Mouse (Mus musculus): ENCODE measurements around the gene Zfp292.
"Not testable (repeated sequence)": the region's sequence is repeated elsewhere in the genome, so short reads cannot be mapped to it uniquely, and the experiment has no call there.

The Zfp292 gene

DNA sequence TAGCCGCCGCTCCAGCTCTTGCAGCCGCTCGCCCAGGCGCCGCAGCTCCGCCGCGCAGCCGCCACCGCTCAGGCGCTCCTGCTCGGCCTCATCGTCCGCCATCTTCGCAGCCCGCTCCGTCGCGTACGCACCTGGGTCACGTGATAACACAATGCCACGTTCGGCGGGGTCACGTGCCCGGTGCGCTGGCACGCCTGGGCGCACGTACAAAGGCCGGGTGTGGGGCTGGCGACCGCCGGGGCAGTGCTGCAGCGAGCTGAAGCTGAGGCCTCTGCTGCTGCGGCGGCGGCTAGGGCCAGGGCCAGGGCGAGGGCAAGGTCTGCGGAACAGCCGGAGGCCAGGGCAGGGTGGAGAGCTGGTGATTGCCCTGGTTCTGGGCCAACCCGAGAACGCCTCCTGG, at the start of gene Zfp292:
Gene Zfp292 (minus strand): TSS at position 143 of the 400 bp plus-strand sequence.
- DNase-seq (ENCODE audit: low spot score) = peak; percentile 99

DNA sequence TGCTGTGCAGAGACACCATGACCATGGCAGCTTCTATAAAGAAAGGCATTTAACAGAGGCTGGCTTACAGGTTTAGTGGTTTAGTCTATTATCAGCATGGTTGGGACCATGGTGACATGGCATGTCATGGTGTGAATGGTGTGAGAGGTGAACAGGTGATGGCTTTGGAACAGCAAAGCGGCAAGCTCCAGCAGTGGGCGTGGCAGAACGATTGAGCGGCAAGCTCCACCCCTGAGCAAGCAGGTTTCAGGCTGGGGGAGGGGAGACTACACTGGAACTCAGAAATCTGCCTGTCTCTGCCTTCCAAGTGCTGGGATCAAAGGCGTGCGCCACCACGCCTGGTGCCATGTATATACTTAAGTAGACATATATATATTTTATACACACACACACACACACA, 45.6 kb upstream of the Zfp292 start:
- DNase-seq (ENCODE audit: low spot score) = not testable (repeated sequence)

DNA sequence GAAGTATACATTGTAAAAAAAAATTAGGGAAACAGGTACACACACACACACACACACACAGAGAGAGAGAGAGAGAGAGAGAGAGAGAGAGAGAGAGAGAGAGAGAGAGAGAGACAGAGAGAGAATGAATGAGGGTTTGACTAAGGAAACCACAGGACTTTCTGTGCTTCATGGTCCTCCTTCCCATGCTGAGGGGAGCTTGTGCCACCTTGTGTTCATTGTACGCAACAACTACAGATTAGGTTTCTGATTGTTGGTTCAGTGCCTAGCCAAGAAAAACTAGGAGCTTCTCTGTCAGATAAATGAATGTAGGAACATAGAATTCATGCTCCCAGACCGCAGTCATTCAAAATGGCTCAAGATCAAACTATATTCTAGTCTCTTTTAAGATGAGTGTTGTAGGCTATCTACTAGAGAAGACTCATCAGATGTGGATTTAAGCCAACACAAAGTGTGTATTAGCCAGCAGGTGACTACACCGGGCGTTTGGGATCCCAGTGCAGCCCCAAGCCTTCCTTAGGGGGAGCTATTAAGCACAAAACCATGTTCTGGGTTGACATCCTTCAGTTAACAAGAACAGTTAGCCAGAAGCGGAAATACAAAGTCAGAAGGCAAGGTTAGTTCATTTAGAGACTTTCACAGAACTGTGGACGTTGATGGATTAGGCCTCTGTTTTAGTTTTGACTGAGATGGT, 39.6 kb upstream of the Zfp292 start:
- peak; percentile 86 for DNase-seq (ENCODE audit: low spot score)

DNA sequence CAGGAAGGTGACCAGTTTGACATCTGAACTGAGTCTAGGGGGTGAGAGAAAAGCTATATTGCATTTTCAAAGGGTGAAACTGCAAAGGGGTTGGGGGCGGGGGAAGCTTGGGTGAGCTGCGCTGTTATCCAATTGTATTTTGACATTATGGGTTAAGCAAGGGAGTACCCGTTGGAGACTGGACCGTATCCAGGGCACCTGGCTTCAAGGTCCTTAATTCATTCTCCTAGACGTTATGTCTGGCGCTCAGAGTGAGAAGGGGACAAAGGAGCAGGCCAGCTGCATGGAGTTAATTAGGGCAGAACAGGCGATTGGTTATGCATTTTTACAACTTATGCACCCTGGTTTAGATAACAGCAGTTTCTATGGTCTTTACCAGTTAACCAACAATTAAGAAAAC, 34.6 kb upstream of the Zfp292 start:
- DNase-seq (ENCODE audit: low spot score) = no peak

DNA sequence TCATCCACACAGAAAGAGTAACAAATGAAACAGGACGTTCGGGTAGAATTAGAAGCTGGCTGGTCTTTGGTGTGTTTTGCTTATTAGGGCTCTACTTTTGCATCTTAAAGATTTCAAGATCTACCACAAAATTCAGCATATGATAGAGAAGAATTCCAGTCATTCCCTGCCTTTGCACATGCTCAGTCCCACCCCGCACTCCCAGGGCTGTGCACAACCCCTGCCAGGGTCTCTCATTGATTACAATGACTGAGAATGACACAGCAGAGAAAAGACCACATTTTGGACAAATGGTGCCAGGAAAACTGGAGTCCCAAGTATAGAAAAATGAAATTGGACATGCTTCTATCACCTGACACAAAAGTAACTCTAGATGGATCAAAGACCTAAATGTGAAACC, 29.4 kb upstream of the Zfp292 start:
- DNase-seq (ENCODE audit: low spot score) = no peak

DNA sequence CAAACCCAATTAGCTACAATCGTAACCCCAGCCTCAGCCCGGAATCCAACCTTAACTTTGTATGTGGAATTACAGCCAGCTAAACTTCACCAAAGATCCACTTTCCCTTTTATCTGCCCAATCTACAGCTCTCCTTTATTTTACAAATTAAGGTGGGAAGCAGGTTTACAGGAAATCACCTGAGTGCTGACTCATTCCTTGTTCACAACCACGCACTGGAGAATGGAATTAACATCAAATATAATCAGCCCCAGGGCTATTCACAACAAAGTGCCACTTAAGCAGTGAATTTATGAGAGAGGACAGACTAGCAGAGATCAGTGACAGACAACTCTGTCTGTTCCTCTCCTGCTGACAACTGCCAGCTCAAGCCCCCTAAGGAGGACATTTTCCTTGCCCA, 28.6 kb upstream of the Zfp292 start:
- no peak for DNase-seq (ENCODE audit: low spot score)

DNA sequence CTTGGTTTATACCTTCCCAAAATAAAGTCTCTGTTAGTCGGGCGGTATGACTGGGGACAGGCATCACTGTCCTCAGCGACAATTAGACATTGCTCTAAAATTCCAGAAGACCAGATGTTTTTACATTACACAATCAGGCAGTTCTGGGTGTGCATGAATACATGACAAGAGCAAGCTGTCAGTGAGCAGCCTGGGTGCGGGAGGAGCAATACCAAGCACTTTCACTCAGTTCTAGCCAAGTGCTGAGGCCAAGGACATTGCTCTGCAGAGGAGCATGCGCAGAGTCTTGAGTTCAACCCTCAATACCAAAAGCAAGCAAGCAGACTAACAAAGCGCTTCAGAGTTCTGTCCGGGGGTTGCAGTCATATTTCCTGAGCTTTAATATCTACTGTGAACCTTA, 25.4 kb upstream of the Zfp292 start:
- DNase-seq (ENCODE audit: low spot score) = no peak

DNA sequence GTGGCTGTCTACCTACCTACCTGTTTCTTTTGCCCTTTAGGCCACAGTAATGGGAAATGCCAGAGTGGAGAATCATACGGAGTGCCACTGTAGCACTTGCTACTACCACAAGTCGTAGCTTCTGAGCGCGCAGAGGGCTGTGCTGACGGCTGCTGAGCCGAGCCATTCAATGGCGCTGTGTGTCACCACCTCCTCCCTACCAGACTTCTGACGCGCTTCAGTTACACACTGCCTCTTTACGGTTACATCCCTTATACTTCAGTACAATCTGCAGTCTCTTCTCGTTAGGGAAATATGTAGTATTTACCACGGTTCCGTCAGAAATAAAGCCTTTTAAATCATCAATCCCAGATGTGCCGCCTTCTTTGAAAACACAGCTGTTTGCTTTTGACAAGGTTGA, 24.3 kb upstream of the Zfp292 start:
- DNase-seq (ENCODE audit: low spot score) = peak; percentile 37

DNA sequence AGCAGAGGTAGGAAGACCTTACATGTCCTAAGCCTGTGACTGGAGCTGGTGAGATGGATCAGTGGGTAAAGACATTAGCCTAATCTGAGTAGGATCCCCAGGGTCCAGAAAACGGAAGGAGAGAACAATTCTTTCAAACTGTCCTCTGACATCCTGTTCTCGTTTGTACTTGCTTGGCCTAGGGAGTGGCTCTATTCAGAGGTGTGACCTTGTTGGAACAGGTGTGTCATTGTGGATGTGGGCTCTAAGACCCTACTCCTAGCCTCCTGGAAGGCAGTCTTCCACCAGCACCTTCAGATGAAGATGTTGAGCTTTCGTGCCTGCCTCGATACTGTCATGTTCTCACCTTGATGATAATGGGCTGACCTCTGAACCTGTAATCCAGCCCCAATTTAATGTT, 23.4 kb upstream of the Zfp292 start:
- DNase-seq (ENCODE audit: low spot score) = no peak

DNA sequence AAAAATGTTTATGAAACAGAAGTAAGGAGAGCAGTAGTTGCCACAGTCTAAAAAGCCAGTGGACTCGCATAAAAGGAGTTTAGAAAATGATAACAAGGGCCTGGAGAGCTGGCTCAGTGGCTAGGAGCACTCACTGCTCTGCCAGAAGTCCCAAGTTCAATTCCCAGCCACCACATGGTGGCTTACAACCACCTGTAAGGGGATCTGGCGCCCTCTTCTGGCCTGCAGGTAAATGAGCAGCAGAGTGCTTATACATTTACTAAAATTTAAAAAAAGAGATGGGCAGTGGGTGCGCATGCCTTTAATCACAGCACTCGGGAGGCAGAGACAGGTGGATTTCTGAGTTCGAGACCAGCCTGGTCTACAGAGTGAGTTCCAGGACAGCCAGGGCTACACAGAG, 22.6 kb upstream of the Zfp292 start:
- no peak for DNase-seq (ENCODE audit: low spot score)

DNA sequence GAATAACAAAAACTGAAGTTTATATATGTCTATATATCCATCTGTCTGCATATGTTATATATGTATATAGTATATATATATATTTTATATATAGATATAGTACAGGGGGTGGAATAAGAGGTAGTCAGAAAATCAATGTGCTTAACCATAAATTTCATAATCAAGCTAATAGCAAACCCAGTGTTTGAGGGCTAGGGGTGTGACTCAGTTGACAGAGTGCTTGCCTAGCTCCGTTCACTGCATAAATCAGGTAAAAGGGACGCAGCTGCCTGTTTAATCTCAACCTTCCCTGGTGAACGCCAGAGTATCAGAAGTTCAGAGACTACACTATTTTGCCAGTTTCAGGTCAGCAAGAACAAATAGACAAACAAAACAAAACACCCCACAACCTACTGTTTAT, 18.8 kb upstream of the Zfp292 start:
- DNase-seq (ENCODE audit: low spot score) = not testable (repeated sequence)

DNA sequence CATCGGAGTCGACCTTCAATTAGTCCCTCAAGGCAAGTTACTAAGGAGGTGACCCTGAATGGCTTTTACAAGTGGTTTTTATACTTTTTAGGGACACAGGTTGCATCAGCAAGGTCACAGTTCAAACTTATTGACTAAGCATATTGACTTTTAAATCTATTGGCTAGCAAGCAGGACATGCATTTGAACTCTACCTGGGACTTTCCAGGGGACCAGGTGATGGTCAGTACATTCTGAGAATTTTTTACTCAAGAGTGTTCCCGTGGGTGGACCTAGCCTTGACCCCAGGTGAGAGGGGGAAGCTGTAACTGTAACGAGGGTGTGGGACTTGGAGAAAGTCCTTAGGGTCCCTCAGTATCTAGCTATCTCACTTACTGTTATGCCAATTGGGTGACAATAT, 18.4 kb upstream of the Zfp292 start:
- no peak for DNase-seq (ENCODE audit: low spot score)

DNA sequence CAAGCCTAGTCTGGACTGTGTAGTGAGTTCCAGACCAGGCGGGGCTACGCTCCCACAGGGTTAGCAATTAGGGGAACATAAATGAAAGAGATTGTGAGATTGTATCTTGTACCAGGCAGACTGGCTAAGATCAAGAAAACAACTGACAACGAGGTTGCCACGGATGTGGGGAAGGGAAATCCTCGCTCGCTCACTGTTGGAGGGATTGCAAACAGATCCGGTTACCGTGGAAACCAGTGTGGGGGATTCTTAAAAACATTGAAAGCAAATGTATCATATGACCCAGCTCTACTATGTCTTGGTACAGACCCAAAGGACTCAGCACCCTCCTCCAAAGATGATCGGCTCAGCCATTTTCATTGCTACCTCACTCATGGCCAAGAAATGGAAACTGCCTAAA, 17.4 kb upstream of the Zfp292 start:
- DNase-seq (ENCODE audit: low spot score) = no peak

DNA sequence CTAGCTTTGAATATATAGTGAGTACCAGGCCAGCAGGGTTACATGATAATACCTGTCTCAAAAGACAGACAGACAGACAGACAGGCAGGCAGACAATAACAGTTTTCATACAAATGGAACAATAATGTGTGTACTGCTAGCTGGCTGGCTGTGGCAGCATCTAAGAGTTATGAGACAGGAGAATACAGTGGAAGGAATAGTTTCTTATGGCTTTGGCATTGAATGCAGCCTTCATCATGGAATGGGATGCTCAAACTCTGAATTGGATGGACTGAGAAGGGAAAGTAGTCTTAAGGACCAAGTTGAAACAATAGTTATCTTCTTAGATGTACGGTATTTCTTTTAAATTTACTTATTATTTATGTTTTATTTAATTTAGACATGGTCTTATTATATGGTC, 16.6 kb upstream of the Zfp292 start:
- no peak for DNase-seq (ENCODE audit: low spot score)

DNA sequence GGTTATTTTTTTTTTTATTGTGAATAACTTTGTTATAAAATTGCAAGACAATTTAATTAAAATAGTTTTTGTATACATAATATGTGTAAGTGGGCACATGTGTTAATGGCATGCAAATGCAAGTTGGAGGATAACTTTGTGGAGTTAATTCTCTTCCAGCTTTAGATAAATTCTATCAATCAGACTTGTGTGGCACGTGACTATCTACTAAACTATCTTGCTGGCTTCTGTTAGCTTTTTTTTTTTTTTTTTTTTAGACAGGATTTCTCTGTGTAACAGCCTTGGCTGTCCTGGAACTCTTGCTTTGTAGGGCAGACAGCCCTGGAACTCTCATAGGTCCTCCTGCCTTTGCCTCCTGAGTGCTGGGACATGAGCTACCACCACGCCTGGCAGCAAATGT, 15.7 kb upstream of the Zfp292 start:
- DNase-seq (ENCODE audit: low spot score) = no peak

DNA sequence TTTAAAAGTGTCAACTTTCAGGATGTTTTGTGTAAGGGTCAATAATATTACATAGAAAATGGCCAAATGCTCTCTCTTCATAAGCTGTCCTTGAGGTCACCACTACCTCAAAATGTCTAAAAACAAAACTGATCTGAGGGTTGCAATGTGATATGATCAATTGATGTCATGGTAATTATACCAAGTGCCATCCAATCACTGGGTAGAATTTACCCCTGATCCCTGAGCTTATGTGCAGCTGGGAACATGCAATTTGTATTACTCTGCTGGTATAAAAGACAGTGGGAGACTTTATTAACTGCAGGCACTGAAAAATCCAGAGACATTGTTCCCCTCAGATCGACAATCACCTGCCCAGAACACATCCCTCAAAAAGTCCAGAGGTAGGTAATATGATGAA, 10.7 kb upstream of the Zfp292 start, which contains the start of gene Cga:
Gene Cga (plus strand): TSS at position 301 of the 400 bp plus-strand sequence.
- DNase-seq (ENCODE audit: low spot score) = no peak

DNA sequence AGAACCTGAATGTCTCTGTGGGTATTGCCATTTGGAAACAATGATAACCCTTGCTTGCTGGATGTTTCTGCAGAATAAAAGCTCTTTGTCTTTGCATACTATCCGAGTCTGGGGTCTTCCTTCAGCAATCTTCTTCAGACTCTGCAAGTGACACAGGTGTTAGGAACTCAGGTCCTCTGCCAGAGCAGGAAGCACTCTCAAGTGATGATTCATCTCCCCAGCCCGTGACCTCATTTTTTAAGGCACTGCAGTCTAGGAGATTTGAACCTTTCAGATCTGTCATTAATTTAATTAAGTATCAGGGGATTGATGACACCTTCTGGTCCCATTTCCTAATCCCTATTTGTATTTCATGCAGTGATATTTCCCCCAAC, 7.0 kb upstream of the Zfp292 start:
- no peak for DNase-seq (ENCODE audit: low spot score)

DNA sequence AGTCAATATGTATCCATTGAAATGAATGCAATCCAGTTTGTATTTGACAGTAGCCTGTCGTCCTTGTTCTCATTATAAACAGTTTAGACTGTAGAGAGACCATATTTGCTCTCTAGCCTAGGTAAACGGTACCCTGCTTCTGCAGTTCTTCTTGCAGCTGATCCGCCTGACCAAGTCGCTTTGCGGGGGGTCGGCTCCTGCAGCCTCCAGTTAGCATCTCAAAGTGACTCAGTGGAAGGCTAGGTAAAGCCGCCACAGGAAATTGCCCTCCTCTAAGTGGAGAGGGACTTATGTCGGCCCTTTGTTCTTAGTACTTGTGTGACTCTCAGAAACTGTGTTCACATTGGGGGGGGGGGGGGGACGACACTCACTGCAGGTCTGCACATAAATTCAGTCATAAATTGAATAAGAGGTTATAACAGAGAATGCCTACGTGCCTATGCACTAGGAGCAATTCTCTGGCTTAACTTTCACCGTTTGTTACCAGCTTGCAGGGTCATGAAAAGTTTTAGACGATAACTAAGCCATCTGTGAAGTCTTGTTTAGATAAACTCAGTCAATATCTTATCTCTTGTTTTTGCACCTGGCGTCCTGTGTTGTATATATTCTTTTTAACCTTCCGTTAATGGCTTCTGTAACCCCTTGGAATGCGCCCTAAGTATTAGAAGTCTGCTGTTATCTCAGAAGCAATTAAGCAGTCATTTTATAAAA, 6.5 kb upstream of the Zfp292 start:
- DNase-seq (ENCODE audit: low spot score) = no peak

DNA sequence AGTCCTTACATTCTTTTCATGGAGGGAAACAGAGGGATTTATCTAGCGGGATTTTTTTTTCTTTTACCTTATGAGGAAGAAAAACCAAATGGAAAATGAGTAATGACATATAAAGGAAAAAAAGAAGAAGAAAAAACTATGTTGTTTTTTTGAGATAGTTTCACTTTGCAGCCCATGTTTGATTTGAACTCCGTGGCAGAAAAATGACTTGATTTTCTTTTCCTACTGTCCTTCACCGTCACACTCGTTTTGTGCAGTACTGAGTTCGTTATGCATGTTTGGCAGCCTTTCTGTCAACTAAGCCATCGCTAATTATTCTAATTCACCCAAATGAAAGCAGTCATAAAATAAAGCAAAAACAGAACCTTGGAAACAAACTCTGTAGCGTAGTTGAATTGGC, 4.5 kb upstream of the Zfp292 start:
- DNase-seq (ENCODE audit: low spot score) = no peak

DNA sequence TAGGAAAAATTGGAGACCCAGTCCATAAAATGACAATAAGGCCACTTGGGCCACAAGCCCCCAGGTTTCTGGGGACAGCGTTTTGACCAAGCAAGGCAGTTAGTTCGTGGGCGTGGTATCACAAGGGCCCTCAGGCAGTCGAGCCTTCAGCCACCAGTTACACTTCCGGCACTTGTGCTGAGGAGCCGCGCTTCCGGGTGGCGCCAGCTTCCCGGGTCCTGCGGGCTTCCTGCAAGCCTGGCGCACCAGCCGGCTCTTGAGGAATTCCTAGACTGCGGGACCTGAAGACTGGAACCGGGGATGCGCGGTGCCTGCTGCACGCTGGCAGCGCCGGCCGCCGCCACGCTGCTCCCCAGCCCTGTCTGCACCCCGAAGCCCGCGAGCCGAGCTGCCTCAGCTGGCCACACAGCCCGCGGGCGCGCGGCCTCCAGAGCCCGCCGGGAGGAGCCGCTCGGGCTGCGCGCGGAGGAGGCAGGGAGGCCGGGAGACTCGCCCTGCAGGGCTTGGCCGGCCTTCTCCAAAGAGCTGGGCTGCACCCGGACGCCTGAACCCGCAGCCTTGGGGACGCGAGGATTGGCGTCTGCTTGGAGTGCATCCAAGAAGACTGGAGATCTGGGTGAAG, 3.8 kb upstream of the Zfp292 start:
- peak; percentile 92 for DNase-seq (ENCODE audit: low spot score)

DNA sequence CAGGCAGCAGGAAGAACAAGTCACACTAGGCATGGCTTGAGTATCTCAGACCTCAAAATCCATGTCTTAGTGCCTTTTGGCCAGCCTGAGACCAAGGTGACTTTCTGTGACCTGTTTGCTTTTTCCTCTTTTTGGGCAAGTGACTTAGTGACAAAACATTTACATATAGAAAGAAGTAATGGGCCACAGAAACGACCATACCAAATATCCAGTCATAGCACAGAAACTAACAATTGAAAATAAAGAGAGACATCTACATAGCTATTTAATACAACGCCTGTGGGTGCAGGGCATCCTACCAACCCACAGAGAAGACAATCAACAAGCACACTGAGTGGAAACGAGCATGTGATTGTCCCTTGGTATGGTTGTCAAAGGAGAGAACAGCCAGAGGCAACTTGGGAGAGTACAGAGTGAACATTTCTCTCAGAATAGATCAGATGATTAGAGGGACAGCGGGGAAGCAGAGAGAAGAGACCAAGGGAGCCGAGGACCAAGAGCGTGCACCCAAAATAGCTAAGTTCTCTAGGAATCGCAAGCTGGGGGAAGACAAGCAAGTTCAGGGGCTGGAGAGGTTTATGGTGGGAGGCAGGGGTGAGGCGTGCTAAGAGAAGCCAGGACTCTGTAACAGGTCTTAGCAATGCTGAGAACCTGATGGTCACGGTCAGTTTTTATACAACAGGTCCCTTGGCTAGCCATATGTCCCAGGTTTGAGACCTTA, 3.0 kb upstream of the Zfp292 start:
- DNase-seq (ENCODE audit: low spot score) = no peak

DNA sequence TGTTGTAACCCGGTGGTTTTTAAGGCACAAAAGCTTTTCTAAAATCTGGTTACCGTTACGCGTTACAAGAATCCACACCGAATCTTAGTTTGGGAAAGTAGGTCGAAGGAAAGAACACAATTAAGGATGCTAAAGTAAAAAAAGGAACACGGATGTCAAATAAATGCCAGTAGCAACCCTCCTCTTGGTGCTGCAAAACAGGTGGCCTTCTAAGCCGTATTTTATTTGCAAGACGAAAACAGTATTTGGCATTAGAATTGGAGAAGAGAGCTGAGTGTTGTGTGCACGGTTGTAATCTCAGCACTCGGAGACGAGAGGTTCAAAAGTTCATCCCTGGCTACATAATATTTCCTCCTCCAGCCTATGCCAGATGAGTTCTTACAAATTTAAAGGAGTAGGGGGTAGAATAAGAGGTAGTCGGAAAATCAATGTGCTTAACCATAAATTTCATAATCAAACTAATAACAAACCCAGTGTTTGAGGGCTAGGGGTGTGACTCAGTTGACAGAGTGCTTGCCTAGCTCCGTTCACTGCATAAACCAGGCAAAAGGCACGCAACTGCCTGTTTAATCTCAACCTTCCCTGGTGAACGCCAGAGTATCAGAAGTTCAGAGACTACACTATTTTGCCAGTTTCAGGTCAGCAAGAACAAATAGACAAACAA, 738 bp upstream of the Zfp292 start:
- no peak for DNase-seq (ENCODE audit: low spot score)

Measured in embryo, embryonic 10 days (tissue).